ENCODE assay signal across 8 mouse cellular contexts in the genomic region with DNA sequence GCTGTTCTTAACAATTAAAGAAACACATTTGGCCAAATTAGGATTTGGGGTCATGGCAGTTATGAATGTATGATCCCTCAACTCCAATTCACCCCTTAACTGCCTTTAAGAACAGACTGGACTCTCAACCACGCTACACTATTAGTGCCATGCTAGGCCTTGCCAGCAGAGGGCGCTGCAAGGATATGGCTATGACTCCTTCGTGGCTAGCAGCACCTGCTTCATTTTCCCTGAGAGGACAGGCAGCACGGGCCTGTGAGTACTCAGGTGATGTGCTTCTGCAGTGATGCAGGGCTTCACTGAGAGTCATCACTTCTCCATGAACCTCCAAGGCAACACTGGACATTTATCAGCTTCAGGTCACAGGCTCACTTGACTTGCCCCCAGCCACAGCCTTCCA.
DNase-seq lines count a peak whose midpoint lies in the region; ATAC-seq and TF ChIP-seq lines count a peak whose summit lies in the region.

No protein-coding gene starts in this region.

- no peak overlapping the region for H3K27ac ChIP-seq in bone marrow, adult 2 months (ENCODE audit: control insufficient read depth, insufficient read depth, low read depth, low read length, poor library complexity)
- no peak overlapping the region for H3K27ac ChIP-seq in embryonic facial prominence, embryonic 11.5 days (replicated peaks; ENCODE audit: low read depth, low read length)

- no peaks in the 10 kb centered on the region for H3K27me3 ChIP-seq in embryonic facial prominence, embryonic 11.5 days (ENCODE audit: control insufficient read depth, insufficient read depth, low read length)

- no peak overlapping the region for H3K4me2 ChIP-seq in embryonic facial prominence, embryonic 11.5 days (ENCODE audit: low read depth, low read length)

- H3K36me3 ChIP-seq in embryonic facial prominence, embryonic 11.5 days (replicated peaks; ENCODE audit: control insufficient read depth, insufficient read depth, low read depth, low read length), result no peaks in the 10 kb centered on the region

- TF ChIP-seq POLR2A in bone marrow, adult 2 months (IDR thresholded peaks at IDR 0.05; ENCODE audit: borderline replicate concordance, control insufficient read depth, low read depth, low read length), result no peak
- no peak for TF ChIP-seq POLR2A in lung, adult 2 months (IDR thresholded peaks at IDR 0.05; ENCODE audit: borderline replicate concordance, extremely low read depth, low read depth, low read length)

- no peak overlapping the region; the same call in 1 of the 2 replicates for H3K9ac ChIP-seq in embryonic facial prominence, embryonic 11.5 days (replicated peaks; ENCODE audit: low read length)

- TF ChIP-seq CTCF in bone marrow, adult 2 months (IDR thresholded peaks at IDR 0.05; ENCODE audit: control insufficient read depth, insufficient read depth, low read length), result peak; percentile 96
- TF ChIP-seq CTCF in lung, adult 2 months (IDR thresholded peaks at IDR 0.05; ENCODE audit: insufficient read depth, low read length), result peak; percentile 95

- 3% methylated on average over 4 of the region's 4 CpGs for WGBS in bone marrow, adult 2 months
- 5% methylated on average over 4 of the region's 4 CpGs for WGBS in embryonic facial prominence, embryonic 11.5 days
- 11% methylated on average over 4 of the region's 4 CpGs for WGBS in lung, adult 2 months

- ATAC-seq in embryonic facial prominence, embryonic 11.5 days (replicated peaks; ENCODE audit: insufficient number of reproducible peaks, low FRiP score, low TSS enrichment, low read depth), result no peak

- DNase-seq in urinary bladder, adult 2 months (ENCODE audit: low spot score), result peak; percentile 66
- DNase-seq in urinary bladder, postnatal 10 days (ENCODE audit: low spot score), result no peak
- peak; percentile 81 for DNase-seq in embryonic facial prominence, embryonic 11.5 days (ENCODE audit: low spot score)
- peak; percentile 66 for DNase-seq in kidney, postnatal 14 days
- DNase-seq in lung, adult 2 months, result peak; percentile 63
- peak; percentile 62 for DNase-seq in right cerebral cortex, postnatal 25 days
- peak; percentile 57 for DNase-seq in yolk sac, embryonic 10.5 days (ENCODE audit: low spot score)

- H3K4me3 ChIP-seq in bone marrow, adult 2 months (replicated peaks; ENCODE audit: control insufficient read depth, low read depth, low read length), result no peak overlapping the region
- H3K4me3 ChIP-seq in embryonic facial prominence, embryonic 11.5 days (ENCODE audit: low read depth, low read length), result no peak overlapping the region
- H3K4me3 ChIP-seq in lung, adult 2 months (replicated peaks; ENCODE audit: extremely low read depth, low read depth, low read length), result no peak overlapping the region

- peaks cover 6% of the 10 kb centered on the region; the same call in 1 of the 2 replicates for H3K4me1 ChIP-seq in bone marrow, adult 2 months (ENCODE audit: control insufficient read depth, insufficient read depth, low read length)
- no peaks in the 10 kb centered on the region for H3K4me1 ChIP-seq in embryonic facial prominence, embryonic 11.5 days (ENCODE audit: control insufficient read depth, insufficient read depth, low read length)
- 0 out of 2 replicates have a peak, but pooled peaks cover 3% of the 10 kb centered on the region for H3K4me1 ChIP-seq in lung, adult 2 months (ENCODE audit: control insufficient read depth, insufficient read depth, low read length)

- H3K9me3 ChIP-seq in embryonic facial prominence, embryonic 11.5 days (replicated peaks; ENCODE audit: control insufficient read depth, low read length), result no peaks in the 10 kb centered on the region
